Mouse (Mus musculus): ENCODE results near the gene Ipo5.

Gene Ipo5

DNA sequence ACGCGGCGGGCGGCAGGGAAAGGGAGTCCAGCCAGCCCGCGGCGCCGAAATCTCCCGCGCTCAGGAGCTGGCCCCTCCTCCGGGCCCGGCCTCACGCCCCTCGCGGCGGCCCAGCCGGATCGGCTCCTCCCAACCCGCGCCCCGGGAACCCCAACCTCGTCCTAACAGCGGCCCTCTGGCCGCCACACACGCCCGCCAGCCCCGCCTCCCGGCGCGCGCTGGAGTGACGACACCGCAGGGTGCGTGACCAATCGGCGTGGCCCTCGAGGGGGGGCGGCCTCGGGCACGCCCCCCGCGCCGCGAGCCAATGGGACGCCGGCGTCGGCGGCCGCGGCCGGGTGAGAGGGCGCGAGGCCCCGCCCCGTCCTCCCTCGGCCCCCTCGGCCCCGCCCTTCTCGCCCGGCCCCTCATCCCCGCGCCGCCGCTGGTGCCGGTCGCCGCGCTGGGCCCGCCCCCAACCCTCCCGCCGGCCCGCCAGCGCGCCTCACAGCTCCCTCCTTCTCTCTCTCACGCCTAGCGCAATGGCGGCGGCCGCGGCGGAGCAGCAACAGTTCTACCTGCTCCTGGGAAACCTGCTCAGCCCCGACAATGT lies at the start of gene Ipo5:
Ipo5 (plus strand) TSS at position 492 of the 592 bp plus-strand sequence.
- DNase-seq (ENCODE audit: low read depth): peak; percentile 90

DNA sequence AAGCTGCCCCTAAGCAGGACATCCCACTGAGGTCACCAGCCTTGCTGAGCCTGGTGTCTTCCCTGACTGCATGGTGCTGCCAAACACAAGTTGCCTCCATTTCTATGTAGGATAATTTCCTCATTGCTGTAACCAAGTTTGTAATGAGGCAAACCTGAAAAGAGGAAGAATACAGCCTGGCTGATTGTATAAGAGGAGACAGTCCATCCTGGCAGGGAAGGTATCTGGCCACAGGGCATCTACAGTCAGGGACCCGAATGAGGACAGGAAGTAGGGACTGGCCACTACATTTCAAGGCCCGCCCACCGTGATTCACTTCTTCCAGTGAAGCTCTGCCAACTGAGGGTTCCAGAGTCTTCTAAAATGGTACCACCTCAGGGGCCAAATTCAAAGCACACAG lies 47.8 kb upstream of the Ipo5 start:
- DNase-seq (ENCODE audit: low read depth): no peak

DNA sequence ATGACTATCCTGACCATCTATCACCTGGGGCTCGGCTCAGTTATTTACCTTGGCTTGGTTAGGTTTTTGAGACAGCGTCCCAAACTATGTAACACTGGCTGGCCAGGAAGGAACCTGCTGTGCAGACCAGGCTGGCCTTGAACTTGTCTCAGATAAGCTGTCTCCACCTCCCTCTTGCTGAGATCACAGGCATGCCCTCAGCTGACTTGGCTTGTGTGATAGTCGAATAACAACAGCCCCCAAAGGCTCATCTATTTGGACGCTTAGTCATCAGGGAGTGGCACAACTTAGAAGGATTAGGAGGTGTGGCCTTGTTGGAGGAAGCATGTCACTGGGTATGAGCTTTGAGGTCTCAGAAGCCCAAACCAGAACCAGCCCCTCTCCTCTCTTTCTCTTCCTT lies 46.1 kb upstream of the Ipo5 start:
- no peak for DNase-seq (ENCODE audit: low read depth)

DNA sequence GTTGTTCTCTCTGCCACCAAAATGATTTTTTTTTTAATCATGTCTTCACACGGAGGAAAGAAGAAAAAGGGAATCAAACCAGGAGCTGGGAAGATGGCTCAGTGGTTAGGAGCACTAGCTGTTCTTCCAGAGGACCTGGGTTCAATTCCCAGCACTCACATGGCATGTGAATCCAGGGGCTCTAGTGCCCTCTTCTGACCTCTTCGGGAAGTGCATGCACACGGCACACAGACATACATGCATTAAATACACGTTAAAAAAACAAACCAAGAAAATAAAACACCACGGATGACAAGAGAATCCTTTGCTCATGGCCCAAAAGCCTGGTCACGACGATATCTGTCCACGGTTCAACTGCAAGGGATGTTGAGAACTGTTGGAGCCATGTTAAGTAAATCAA lies 44.5 kb upstream of the Ipo5 start:
- DNase-seq (ENCODE audit: low read depth): no peak

DNA sequence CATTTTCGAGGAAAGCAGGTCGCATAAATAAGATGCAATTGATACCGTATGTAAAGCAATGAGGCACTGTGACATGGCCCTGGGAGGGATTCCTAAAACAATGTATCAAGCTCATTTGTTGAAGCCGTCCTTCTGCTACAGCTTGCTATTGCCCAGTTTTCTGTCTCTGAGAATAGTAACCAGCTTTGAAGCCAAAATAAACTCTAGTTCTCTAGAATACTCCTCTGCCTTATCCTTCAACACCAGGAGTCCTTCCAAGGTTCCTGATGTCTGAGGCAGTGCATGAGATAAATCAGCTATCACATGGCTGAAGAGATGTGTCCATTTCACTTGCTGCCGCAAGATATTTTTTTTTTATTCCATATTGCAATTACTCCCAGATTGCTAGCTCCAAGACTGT lies 43.9 kb upstream of the Ipo5 start:
- no peak for DNase-seq (ENCODE audit: low read depth)

DNA sequence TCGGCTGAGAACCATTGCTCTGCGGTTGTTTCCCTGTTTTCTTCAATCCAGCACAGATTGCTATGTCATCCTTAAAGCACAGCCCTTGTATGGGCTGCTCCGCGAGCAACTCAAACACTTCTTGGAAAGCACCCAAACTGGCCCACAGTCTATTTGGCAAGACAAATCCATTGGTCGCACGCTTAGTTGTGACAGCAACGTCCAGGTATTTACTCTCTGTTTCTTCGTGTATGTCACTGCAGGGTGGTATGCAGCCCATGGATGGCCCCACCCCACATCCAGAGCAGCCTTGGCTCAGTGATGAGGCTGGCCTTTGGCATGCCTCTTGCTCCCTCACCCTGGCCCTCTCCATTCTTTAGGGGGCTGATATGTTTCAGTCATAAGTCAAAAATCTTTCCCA lies 42.5 kb upstream of the Ipo5 start:
- DNase-seq (ENCODE audit: low read depth): no peak

DNA sequence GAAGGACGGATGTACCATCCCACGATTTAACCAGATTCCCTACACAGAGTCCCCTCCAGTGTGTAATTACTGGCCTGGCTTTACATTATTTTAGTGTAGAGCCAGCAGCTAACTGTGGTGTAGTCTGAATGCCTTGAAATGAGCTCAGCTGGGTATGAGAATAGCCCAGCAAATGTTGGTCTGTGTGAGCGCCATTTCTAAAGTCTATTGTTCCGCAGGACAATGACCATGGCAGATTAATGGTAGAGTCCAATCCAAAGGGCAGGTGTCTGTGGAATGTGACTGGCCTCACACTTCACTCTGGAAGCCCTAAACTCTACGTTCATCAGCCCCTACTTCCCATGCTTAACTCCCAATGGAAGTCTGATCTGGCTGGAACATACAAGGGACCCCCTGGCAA lies 40.3 kb upstream of the Ipo5 start:
- no peak for DNase-seq (ENCODE audit: low read depth)

DNA sequence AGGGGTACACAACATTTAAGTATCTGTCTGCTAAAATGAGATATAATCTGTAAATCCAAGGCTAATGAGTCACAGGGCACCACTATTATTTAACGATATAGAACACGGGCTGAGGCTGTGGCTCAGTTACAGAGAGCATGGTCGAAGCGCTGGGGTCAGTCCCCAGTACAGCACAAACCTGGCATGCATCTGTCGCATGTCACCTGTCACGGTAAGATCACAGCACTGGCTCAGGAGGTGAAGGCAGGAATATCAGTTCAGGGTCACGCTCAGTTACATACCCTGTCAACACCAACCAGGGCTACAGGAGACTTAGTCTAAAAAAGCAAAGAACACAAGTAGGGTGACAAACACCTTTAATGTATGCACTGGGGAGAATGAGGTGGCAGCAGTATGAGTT lies 36.6 kb upstream of the Ipo5 start:
- no peak for DNase-seq (ENCODE audit: low read depth)

DNA sequence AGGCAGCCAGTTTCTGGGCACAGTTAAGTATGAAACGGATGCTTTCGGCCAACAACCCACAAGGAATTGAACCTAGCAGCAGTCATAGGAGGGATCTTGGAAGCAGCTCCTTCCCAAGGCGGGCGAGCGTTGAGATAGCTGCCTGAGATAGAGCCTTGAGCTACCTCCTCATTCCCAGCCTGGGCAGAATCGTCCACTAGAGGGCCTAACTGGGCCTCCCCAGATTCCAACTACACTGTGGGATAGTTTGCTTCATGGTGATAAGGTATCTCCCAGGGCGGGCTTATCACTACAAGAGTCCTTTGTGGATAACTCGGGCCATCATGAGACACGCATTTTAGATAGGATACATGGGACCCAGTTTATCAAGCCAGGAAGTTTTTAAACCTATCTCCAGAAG lies 35.9 kb upstream of the Ipo5 start:
- DNase-seq (ENCODE audit: low read depth): no peak

DNA sequence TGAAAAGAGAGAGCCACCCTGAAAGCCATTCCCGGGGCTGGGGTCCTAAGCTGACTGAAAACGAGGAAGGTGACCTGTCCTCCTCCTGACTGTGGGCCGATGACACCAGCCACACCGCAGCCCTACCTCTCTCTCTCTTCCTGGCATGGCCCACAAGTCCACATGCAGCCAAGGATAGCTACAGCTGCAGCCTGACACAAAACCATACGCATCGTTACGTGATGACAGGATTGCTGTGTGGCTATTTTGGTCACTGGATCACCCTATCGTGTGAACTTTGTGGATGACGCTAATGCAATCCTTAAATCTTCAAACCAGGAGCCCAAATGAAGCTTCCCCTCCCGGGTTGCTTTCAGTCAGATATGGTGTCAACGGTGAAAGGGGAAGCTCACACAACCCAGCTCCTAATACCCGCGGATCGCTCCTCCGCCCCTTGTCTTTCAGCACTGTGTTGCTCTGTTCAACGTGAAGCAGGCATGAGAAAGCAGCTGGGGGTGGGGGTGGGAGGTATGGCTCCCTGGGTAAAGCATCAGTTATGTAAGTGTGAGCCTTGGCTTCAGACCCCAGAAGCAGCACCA lies 35.1 kb upstream of the Ipo5 start:
- peak; percentile 14 for DNase-seq (ENCODE audit: low read depth)

DNA sequence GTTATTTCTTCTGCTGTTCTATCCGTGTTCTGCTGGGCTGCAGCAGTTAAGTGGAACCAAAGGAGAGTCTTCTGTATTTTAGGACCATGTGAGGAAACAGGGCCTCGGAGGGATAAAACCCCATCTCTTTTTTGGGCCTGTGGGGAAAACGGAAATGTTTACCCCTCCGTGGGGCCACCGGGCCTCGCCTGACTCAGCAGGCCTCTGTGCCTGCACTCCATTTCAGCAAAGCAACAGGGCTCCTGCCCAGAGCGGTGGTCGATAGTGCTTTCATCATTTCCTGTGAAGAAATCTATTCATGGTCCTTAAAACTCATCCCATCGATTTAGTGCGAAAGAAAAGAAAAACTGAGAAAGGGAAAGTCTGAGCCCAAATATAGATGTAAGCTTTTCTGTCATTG lies 33.9 kb upstream of the Ipo5 start:
- DNase-seq (ENCODE audit: low read depth): peak; percentile 10

DNA sequence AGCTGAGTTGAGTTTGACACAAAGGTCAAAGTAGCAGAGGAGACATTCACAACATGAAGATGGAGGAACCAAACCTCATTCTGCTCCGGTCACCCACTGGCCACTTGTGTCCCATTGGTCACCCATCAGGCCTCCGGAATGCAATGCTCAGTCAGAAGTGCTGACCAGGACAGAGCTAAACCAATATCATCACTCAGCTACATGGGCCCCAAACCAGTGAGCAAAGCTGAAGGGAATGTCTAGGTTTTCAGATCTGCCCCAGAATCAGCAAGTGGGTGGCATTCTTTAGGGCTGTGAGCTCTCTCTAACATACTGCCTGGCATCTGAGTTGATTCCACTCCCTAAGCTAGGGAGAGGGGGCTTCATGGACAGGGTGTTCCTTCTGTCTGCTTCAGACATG lies 32.0 kb upstream of the Ipo5 start:
- DNase-seq (ENCODE audit: low read depth): no peak

DNA sequence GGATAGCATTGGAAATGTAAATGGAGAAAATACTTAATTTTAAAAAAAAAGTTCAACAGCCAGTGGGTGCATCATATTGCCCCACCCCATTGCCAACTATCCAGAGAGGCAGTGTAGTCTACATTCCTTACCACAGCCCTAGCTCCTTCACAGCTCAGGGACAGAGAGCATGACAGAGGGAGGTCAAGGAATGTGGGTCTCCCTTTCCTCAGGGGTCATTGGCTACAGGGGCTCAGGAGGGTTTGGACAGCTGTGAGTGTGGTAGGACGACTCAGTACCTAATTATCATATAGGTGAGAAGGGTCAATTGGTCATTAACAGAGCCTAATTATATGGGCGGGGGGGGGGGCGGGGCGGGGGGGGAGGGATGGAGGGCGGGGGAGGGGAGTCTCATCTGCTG lies 30.4 kb upstream of the Ipo5 start:
- DNase-seq (ENCODE audit: low read depth): no peak

DNA sequence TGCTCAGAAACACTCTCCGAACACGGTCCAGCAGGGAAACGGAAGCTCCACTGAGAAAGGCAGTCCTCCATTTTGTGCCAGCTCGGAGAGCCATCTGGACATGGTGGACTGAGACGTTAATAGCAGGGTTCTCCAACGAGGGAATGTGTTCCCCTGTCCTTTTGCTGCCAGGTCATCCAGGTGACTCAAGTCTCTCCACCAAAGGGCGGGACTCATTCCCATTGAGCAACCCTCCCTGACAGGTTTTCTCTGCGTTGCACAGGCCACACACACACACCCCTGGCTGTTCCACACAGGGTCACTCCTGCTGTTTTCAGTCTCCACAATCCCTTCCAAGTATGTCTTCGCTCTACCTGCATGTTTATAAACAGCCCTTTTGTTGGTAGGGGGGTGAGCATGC lies 30.0 kb upstream of the Ipo5 start:
- DNase-seq (ENCODE audit: low read depth): no peak

DNA sequence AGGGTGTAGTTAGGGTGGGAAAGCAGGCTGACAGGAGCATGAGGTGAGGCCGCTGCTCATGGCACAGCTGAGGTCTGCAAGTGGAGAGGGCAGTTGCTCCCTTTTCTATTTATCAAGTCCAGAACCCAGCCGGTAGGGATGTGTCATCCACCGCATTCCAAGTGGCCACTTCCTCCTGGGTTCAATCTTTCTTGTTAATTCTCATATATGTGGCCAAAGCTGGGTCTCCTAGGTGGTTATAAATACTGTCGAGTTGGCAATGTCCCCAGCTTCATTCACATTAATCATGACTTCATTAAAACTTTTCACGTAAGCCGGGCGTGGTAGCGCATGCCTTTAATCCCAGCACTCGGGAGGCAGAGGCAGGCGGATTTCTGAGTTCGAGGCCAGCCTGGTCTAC lies 22.3 kb upstream of the Ipo5 start:
- no peak for DNase-seq (ENCODE audit: low read depth)

DNA sequence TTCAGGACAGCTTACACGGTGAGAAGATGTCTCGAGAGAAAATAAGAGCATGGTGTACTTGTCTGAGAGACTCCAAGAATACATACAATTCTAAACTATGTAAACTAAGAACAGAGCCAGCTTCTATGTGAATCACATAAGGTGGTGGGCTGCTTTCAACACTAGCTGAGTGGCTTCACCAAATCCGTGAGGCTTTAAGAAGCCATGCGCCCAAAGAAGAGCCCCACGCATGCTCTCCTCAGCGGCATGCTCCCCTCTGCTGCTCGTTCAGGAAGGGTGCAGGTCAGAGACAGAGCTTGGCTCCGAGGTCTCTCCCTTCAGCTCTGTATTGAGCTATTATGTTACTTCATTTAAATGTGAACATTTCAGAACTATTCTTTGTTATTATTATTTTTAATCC lies 18.7 kb upstream of the Ipo5 start:
- no peak for DNase-seq (ENCODE audit: low read depth)

DNA sequence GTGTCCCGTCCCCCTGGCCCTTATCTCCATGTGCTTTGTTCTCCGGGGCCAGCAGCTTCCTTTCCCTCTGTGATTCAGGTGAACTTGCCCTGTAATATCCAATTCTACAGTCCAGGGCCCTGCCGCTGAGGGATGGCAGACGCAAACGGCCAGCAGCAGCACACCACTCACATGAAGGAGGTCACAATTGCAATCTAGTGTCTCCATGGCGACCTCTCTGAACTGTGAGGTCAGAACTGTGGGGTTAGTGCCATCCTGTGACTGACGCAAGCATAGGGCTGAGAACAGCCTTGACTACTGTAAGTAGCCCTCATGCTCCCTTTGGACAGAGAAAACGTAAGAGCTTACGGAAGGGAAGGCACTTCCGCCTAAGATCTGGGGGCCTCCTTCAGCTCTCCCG lies 14.4 kb upstream of the Ipo5 start:
- no peak for DNase-seq (ENCODE audit: low read depth)

DNA sequence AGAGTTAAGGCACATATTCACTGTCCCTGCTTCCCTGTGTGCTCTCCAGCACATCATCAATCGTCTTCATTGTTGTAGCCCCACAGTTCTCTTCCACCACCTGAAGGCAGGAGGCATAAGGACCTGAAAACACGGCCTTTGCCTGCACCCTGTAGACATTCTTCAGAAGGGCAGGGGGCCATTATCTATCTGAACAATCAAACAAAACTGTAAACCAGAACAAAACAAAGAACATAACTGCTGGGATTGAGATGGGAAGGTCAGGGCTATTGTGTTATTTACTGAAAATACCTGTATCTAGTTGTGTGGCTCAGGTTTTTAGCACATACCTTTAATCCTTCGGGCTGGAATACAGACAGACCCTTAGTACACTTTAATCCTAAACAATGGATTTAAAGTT lies 12.1 kb upstream of the Ipo5 start:
- no peak for DNase-seq (ENCODE audit: low read depth)

DNA sequence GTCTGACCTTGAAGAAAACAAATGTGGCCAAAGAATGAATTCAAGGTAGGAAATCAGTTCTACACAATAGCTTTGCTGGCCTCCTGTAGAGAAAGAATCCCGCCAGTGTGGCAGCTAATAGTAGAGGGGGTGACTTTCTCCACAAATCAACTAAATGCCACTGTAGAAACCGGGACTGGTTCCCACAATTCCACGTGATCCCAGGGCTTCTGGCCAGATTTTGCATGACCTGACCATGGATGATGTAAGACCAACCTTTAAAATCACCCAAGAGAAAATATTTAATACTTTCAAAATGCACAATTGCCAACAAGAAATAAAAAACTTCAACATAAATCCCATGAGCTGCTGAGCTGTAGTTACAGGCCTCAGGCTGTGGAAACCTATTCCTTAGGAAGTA lies 1.6 kb upstream of the Ipo5 start:
- no peak for DNase-seq (ENCODE audit: low read depth)

DNA sequence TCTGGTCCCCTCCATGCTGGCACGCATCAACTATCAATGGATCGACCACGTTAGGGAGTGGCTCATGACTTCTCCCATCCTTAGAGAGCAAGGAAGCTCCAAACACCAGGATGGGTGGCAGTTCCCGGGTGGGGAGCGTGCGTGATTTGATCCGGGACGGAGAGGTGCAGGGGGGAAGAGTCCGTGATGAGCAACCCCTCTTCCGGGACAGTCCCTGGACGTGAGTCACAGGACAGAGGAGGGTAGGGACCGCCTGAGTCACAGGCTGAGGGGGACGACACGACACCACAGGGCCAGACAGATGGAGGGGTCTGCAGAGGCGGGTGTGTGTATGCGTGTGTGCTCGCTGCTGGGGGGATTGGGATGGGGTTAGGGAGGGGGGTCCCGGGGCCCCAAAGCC lies 704 bp upstream of the Ipo5 start:
- DNase-seq (ENCODE audit: low read depth): peak; percentile 56

DNA sequence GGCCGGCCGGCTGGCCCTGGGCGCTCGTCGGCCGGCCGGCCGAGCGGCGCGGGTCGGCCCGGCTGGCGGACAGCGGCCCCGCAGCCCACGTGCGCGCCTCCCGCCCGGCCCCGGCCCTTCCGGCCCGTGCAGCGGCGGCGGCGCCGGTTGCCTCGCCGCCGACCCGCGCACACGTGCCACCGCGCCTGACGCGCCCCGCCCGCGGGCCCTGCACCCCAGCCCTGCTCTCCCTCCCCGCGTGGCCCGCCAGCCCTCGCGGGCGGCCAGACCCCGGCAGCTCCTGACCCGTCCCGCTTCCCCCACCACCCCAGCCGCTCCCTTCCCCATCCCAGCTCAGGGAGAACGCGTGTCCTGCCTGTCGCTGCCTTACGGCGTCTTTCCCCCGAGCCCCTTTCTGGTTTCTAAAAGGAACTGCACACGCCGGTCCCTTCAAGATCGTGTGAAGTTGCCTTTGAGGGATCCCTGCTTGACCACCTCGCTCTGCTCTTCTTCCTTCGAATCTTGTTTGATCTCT lies 421 bp downstream of the Ipo5 start:
- DNase-seq (ENCODE audit: low read depth): peak; percentile 17

DNA sequence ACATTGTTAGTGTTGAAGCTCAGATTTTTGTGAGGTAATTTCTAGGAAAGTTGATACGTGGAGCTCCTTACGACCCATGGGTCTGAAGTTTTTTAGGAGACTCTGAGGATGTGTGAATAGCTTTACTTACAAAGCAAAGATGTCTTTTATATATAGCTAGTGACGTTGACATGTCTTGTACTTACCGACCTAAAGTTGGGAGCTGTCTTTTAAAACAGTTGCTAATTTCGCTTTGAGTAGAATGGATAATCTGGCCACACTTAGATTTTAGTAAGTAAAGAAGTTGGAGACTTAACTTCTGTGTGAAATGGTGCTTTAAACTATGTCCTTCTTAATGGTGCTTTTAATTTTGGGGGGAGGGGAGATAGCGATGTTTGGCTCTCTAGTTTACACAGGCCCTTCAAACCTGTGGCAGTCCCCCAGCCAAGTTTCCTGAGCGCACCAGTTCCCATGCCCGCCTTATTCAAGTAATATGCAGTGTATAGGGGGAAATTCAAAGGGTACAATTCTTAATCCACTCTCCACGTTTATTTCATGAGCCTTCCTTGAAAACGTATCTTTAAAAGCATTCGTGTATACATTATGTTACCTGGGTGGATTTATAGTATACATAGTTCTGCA lies 1.2 kb downstream of the Ipo5 start:
- DNase-seq (ENCODE audit: low read depth): no peak

DNA sequence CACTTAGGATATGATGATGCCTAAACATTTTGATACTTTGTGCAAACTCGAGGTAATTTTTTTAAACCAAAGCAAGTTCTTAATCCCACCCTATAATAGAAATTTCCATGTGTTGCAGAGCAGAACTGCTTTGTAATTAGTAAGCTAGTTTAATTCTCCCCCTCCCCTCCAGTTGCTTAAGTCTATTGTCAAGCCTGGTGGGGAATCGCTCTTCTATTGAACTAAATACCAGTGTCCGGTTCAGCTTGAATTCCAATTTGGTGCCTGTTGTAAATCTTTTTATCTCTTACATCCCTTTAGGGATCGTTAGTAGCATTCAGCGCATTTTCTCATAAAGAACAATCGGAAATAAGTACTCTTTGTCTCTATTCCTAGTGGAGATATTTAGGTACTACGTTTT lies 1.9 kb downstream of the Ipo5 start:
- DNase-seq (ENCODE audit: low read depth): no peak

DNA sequence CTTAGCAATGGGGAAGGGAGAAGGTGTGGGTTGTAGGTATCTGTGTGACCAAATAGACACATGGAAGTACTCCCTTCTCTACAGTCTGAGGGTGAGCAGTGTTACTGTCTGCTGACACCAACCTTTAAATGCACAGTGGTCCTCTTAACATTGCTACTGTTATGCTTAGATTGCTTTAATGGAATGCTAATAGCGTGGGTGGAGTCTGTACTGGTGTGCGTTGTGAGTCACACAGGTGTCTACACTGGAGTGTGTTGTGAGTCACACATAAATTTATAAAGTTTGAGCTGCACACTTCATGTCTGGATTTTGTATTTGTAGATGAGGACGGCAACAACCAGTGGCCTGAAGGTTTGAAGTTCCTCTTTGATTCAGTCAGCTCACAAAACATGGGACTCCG lies 10.8 kb downstream of the Ipo5 start:
- no peak for DNase-seq (ENCODE audit: low read depth)

Data from c-Kit-positive CD71-negative TER-119-negative erythroid progenitor cells, embryonic 14.5 days (primary cell).